Mouse (Mus musculus) kidney, adult 18-20 months (tissue): ENCODE results near the gene Batf3.
A peak's percentile ranks its signal among the peaks of the same experiment; 100 is the strongest.

Source experiments
- DNase-seq: peaks from one replicate; pipeline ENCODE4 v3.0.0; 2021

Gene Batf3

DNA sequence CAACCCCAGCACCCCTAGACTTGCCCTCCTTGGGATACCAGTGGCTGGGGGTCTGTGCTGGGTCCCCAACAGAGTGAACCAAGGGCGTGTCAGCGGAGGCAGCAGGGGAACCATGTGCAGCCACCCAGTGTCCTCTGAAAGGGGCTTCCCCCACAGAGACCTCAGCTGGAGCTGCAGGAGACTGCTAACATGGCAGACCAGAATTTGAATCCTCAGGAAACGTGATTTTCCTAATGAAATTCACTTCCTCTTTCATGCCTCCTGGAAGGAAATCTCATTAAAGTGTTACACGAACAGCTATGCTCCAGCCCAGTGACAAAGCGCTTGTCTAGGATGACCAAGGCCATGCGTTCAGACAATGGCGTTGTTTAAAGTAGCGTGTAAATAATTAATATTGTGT, 10.7 kb upstream of the Batf3 start:
- no peak for DNase-seq

DNA sequence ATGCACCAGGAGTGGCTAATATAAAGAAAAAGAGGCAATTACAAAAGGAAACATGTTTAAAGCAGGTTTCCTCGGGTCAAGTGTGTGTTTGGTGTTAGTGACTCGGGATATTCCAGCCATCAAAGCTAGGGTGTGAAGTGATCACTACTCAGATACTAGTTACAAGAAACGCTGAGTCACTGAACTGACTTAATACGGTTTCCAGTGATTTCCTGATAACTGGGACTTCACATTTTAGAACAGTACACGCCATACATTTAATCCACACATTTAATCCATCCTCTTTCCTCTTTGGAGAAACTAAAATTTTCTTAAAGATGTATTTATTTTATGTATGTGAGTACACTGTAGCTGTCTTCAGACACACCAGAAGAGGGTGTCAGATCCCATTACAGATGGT, 9.7 kb upstream of the Batf3 start:
- no peak for DNase-seq

DNA sequence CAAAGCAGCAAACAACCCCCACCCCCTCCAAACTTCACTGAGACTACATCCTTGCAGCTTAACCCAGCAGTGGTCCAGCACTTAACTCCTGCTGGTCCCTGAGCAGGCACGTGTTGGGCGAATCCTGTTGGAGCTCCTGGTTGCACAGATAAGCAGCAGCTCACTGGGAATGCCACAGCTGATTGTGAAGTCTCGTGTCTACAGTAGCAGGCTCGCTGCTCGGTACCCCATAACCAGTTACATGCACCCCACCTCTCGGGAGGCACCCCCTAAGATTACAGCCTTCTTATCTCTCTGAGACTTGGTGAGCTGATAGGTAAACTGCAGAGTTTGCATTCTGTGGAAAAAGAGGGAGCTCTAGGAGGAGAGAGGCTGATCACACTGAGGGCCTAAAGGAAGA, 8.3 kb upstream of the Batf3 start:
- DNase-seq, result no peak

DNA sequence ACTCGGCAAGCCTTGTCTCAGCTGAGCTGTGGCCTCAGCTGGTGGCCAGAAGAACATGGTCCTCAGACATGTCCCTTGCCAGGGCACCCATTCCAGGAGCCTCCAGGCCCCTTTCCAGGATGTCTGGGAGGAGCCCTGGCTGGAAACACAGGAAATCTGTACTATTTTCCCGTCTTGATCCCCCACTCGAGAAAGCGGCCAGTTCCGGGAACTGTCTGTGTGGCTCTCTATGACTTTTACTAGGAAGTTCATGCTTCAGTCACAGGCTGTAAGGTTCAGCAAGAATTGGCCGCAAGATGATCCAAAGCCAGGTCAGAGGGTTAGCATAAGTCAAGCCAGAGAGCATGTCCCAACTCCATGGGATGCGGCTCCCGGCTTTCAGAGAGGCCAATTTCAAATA, 5.6 kb upstream of the Batf3 start:
- DNase-seq, result no peak

DNA sequence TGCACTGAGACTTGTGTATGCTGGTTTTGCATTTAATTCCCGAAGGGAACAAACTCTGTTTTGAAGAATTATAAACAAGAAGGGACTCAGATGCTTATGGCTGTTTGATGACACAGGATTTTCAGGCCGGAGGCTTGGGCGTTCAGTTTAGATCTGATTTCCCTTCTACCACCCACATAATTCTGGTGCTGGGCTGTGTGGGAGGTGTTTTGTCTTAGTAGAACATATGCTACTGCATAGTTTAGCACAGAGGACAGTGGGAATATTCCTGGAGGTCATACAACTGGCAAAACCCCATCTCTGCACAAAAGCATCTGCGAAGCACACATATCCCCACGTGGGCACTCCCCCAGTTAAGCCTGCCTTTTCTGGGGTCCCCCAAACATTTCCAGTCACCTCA, 4.1 kb upstream of the Batf3 start:
- no peak for DNase-seq

DNA sequence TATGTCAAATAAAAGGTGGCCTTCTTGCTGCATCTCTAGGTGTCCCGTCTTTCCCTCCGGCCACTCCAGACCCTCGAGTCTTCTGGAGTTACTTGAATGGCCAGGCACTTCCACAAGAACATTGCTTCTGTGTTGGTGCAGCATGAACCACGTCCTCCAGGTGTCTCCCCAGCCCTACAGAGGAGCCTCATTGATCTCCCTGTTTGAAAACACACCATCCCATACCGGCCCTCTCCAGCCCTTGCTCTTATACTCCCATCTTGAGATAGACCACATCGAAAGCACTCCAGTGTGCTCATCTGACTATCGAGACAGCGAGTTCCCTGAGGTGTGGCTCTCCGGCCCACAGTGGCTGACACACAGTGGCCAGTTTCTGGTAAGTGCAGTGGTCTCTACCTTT, 2.6 kb upstream of the Batf3 start:
- DNase-seq, result no peak

DNA sequence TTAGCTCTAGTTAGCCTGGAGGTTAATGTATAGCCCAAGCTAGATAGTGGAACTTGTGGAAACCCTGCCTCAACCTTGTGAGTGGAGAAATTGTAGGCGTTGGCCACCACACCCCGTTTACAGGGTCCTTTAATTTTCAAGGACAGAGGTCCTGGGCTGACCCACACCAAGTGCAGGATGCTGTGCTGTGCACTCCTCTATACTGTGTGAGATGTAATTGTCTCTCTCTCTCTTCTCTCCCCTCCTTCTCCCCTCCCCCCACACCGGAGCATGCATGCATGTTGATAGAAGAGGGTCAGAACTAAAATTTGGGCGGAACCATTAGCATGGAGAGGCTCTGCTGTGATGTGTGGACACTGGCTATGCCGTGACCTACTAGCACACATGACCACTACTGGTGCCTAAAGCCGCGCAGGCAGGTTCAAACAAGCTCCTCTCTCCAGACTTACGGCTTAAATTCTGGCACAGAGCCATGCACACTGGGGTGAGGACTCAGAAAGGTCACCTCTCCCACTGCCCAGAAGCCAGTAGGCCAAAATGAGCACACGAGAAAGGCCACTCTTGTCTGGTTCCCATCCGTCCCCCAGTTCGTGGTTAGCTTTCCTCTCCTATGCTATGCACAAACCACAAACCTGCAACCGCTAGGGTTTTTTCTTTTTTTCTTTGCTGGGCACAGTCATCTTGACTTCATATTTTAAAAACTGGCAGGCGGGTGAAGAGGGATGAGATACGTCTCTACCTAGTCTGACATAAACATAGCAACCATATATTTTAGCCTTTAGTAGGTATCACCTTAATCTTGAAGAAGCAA, 571 bp upstream of the Batf3 start:
- peak; percentile 17 for DNase-seq

DNA sequence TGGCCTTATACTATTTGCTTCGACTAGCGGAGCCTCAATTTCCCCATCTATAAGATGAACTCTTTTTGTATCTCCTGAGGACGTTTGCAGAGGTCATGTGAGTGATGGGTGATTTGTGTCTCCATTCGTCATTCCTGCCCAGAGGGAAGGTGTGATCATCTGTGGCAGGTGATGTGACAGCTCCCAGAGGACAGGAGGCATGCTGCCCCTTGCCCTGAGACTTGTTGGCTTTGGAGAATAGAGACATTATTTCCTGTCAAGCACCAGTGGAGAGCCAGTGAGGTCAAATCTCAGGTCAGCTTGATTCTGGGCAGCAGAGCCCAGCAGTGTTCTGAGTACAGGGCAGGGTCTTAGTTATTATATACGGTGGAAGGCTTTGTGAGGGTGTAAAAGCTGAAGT, 1.5 kb downstream of the Batf3 start:
- DNase-seq, result no peak

DNA sequence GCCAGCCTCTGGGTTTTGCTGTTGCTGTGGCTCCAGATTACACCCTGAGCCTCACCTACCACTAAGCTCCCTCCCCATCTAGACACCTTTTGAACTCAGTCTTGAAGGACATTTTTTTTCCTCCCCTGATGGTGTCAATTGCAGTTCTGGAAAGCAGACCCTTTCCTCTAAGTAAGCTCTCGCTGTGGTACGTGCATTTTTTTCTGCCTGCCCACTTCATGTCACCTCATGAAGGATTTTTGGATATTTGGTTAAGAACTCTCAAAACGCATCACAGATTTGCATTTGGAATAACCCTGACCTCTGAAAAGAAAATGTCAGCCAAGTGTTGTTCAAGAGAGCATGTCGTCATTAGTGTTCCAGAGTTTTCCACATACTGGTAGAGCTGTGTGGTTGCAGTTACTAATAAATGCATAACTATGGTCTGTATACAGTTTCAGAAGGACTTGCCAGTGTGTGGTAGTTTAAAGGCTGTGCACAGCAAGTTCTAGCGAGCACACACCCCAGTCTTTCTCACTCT, 2.2 kb downstream of the Batf3 start:
- no peak for DNase-seq

DNA sequence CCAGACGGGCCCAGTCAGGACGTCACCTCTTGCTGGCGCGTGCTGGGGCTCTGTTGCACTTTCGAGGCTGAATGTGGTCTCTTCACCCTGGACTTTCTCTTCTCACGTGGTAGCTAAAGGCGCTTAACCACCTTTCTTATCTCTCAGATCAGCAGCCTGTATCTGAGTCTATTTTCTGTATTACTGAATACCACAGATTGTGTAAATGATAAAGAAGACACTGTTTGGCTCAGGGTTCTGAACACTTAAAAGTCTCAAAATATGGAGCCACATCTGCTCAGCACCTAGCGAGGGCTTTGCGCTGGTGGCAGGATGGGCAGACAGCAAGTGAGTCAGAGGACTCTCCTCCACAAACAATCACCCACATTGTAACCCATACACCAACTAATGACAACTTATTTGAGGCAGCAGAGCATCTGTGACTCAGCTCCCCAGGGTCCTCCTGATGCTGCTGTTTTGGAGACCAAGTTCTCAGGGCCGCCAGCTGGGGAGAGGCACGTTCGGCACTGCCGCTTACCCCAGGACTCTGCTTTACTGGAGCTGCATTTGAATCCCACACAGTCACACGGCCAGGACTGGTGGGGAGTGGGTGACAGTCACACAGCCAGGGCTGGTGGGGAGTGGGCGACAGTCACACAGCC, 5.2 kb downstream of the Batf3 start:
- DNase-seq, result no peak

DNA sequence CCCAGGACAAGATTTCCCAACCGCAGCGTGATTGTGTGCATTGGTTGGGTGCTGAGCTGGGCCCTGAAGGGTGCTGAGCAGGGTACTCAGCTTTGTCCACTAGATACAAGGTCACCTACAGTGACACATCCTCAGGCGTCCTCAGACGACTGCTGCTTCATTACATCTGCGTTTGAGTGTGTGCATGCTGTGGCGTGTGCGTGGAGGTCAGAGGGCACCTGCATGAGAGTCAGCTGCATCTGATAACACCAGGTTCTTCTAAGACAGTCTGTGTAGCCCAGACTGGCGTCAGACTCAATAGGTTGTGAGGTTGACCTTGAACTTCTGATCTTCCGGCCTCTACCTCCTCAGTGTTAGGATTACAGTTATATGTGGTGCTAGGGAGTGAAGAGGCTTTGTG, 7.6 kb downstream of the Batf3 start:
- DNase-seq, result no peak

DNA sequence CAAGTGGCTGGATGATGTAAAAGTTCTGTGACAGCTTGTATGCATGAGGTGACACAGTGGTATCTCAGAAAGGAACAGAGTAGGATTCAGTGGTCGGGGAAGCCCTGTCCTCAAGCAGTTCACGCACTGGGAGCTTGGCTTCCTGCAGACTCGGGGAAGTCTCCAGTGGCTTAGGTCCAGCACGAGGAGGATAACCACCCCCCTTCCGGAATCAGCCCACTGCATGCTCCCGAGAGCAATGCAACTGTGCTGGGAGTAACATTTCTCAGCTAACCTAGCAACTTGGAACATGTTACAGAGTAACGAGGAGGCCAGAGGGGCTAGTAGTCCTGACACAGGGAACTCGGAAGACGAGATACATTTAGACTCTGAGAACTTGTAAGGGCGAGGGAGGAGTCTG, 9.7 kb downstream of the Batf3 start:
- no peak for DNase-seq

DNA sequence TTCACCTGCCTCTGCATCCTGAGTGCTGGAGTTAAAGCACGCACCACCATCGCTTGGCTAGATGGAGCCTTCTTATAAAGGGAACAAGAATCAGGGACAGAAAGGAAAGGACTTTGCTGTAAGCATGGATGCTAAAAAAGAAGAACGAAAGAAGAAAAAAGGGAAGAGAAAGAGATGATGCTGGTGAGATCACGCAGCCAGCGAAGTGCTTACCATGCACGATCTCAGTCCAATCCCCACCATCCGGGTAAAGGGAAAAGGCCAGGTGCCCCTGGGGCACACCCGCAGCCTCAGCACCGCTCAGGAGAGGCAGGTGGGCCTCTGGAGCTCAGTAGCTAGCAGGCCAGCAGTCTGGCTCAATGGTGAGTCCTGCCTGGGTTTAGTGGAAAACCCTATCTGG, 12.3 kb downstream of the Batf3 start:
- DNase-seq, result no peak

DNA sequence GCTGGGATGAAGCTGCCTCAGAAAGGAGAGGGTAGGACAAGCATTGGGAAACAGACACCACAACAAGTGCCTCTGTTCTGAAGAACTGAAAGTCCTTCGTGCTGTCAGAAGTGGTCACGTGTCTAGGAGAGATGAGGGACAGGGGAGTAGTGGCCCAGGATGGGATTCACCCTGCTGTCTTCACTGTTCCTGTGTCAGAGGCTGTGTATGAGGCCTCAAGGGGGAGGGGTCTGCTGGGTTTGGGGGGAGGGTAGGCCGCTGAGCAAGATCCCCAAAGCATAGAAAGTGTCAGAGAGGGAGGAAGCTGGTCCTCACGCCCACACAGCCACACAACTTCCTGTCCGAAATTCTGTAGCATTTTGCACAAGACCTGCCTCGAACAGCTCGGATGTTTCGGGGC, 13.5 kb downstream of the Batf3 start:
- no peak for DNase-seq

DNA sequence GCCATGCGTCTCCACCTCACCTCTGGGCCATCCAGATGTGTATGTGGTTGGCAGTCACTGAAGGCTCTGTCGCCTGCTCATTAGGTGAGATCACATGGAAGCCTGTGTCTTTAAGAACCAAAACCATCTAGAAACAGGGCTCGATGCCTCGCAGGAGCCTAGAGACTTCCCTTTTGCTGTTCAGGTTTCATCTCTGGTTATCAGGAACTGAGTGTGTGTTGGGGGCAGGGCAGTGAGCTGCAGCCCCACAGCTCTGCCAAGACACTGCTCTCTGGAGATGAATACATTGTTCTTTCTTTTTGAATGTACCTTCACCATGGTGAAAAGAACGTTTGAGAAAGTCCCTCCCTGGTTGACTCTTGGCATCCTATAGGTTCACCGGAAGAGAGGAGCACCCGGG, 17.2 kb downstream of the Batf3 start:
- no peak for DNase-seq

DNA sequence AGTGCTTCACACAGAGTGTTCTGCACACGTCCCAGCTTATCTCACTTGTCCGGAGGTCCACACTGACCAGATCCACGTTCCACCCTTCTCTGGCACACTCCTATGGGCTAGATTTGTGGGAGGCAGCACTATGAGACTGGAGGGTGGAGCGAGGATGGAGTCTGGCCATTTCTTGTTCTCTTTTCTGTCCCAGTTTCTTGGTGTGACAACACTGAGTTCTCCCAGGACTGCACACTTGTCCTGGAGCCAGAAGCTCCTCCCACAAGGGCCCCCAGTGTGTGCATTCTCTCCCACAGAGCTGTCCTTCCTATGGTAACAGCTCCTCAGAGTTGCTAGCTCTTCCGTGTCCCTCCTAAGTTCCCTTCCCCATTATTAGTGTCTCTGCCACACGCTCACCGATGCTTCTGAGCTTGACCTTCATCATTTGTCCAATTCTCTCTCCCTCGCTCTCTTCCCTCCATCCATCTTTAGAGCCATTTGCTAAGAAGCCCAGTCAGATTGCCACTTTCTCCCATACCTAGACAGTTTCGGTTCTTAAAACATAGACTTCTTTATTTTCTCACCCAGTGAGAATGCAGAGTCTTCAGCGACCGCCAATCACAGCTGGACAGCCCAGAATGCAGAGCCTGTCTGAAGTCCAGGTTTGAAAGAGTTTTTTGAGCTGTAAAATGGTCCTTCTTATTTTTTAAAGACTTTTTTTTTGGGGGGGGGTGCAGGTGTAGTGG, 18.0 kb downstream of the Batf3 start:
- no peak for DNase-seq

DNA sequence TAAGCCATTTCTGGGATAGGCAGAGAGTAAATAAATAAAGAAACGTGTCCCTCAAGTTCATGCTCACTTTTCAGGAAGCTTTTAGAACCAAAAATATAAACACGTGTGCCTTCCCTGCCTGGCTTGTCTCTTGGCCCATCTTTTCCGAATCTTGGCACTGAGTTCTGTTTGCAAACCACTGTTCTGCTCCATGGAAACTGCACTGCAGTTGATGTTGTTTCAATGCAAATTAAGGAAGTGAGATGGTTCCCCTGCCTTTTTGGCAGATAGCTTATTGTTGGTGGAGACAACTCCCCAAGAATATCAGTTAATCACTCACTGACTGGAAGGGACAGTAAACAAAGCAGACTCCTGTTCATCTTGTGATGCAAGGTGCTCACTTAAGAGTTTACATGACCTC, 25.1 kb downstream of the Batf3 start:
- DNase-seq, result no peak

DNA sequence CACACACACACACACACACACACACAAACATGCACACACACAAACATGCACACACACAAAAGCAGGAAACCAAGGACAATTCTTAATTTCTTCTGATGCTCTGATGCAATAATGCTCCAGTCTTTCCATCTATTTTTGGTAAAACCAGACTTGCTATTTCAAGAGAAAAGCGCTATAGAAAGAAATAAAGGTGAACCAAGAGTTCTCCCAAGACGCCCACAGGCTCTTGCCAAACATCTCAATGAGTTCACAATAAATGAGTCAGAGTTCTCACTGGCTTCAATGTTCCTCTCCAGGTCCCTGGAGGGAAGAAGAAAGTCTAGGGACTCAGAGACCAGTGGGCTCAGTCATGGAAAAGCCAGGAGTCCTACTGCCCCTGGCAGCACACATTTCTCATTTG, 26.0 kb downstream of the Batf3 start:
- DNase-seq, result no peak

DNA sequence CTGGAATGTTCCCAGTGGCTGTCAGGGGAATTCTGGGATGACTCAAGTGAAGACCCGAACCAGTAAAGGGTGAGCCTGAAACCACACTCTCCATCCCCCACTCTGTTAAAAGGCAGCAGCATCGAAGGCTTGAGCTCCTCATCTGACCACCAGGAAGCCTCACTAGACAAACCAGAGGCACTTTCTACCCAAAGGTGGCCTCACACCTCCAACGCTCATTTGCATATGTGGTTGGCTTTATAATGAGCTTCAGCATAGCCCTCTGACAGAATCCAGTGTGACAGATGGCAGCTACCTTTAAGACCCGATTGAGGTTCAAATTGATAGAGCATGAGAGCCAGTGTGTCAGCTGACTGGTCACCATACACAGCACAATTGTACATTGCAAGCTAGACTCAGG, 26.6 kb downstream of the Batf3 start:
- no peak for DNase-seq

DNA sequence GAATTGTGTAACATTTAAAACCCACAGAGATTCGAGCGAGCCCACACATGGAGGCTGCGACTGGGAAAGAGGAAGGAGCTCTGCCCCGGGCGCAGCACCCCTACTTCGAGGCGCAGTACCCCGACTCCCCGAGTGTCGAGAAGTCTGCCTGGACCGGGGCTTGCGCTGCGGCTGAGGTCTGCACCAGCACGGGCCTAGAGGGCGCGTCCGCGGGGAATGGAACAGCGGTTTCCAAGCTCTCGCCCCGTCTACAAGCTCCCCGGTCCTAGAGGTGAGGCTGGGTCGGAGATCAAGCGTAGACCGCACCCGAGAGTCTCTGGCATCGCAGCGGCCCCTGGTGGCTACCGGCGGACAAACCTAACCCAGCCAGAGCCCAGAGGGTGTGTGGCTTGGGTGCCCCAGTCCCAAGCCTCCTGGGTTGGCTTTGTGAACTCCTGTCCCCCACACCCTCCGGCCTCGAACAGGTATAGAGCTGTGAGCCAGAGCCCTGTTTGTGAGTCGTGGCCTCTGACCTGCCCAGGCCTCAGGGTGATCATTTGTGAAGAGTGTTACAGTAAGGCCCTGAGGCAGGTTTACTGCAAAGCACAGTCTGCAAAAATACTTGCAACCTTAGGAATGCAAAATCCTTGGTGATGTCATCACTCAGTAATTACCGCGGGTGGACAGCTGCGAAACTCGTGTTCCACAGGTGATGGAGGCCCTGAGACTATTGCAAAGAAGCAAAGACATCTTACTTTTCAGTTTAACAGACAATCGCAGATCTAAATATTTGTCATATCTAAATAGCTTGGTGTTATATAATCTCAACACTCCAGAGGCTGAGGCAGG, 28.4 kb downstream of the Batf3 start:
- peak; percentile 64 for DNase-seq

DNA sequence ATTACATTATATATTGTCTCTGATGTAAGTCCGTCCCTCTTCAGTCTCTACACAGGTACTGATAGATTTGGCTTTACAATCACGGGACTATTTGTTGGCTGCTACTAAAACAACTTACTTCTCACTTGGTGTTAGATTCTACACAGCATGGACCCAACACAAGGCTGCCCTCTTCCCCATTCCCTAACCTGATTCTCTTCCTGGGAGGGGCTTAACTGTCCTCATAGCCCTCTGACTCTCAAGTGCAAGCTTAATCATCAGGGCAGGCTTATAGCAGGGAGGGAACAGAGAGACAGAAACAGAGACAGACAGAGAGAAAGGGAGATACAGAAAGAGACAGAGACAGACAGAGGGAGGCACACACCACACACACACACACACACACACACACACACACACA, 34.0 kb downstream of the Batf3 start:
- no peak for DNase-seq

DNA sequence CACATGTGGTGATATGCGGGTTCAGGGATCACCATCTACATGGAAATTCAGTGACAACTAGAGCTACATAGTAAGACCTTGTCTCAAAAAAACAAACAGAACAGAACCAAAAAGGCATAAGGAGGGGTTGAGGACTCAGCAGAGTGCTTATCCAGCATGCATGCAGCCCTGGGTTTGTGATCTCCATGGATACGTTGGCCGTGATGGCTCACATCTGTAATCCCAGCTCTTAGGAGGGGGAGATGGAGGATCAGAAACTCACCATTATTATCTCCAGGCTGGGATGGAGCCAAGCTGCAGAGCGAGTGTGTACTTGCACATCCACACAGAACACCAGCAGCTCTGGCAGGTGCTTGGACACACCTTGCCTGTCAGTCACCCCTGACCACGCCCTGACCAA, 34.6 kb downstream of the Batf3 start:
- DNase-seq, result no peak

DNA sequence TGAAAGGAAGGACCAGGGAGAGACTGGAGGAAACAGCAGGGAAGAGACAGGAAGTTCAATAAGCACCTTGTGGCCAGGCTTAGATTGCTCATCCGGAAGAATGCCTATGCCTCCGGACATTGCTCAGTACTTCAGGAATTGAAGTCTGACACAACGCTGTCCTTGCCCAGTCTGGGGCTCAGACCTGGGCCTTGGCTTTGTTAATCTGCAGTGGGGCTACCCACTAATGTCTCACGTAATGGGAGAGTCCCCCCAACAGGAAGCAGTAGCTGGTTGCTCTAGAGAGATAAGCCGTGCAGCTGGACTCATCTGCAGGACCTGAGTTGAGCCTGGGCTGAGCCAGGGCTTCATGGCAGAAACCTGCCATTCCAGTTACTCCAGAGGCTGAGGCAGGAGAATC, 35.3 kb downstream of the Batf3 start:
- no peak for DNase-seq
